Mouse (Mus musculus): ENCODE measurements around the gene Slc37a1.

DNA sequence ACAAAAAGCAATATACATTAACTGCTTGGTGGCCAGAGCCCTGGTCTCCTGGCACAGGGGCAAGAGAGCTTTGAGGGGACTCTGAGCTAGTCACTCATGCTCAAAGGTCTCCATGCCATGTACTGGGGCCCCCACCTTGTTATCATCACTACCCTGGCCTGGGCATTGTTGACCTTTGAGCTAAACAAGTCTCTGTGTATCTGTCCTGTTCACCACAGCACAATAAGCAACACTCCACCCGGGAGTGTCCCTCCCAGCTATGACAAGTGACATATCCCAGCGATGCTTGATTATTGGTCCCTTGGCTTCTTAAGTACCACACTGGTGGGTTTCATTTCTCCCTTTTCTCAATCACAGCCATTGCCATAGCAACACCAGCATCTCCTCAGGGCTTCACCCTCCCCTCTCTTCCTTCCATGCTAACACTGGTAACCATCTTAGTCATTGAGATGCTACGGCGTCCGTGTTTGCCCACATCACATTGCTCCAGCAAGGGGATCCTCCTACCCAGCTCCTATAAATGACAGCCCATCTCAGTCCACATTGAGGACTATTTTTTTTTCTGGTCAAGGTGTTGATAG is 79.1 kb downstream of the Slc37a1 start:
- TF ChIP-seq CTCF (IDR thresholded peaks at IDR 0.05; ENCODE audit: insufficient read depth, low read depth, low read length) (no peak), POLR2A (IDR thresholded peaks at IDR 0.05; ENCODE audit: insufficient read depth, low read depth, low read length) (no peak)
